In genomic region chr15:86275754-86276153, GRCm38 (mm10) we compare ENCODE assay signal across 19 mouse cellular contexts.
DNase-seq lines count a peak whose midpoint lies in the region; ATAC-seq lines count a peak whose summit lies in the region.
"Had no signal": no experiment of that assay in that cellular context is flagged by ENCODE, and none has a peak within 500 bp of the region (broad histone marks: within the 10 kb centered on the region; RNA-seq: fewer than 3 reads in every experiment).

No protein-coding gene starts in this region.

- no peaks in the 10 kb centered on the region for H3K36me3 ChIP-seq in hindbrain, embryonic 13.5 days
- no peaks in the 10 kb centered on the region for H3K36me3 ChIP-seq in hindbrain, embryonic 14.5 days (replicated peaks; ENCODE audit: control insufficient read depth, insufficient read depth)
- no peaks in the 10 kb centered on the region for H3K36me3 ChIP-seq in embryonic facial prominence, embryonic 10.5 days (replicated peaks)
- no peaks in the 10 kb centered on the region for H3K36me3 ChIP-seq in limb, embryonic 12.5 days
- H3K36me3 ChIP-seq: heart, embryonic 15.5 days; limb, embryonic 15.5 days had no signal

- no peaks in the 10 kb centered on the region for H3K9me3 ChIP-seq in hindbrain, embryonic 13.5 days
- H3K9me3 ChIP-seq in hindbrain, embryonic 14.5 days (ENCODE audit: control insufficient read depth, low read length) = no peaks in the 10 kb centered on the region
- H3K9me3 ChIP-seq in embryonic facial prominence, embryonic 10.5 days = no peaks in the 10 kb centered on the region
- H3K9me3 ChIP-seq in limb, embryonic 12.5 days = no peaks in the 10 kb centered on the region
- H3K9me3 ChIP-seq: heart, embryonic 15.5 days; limb, embryonic 15.5 days had no signal

- H3K4me2 ChIP-seq in hindbrain, embryonic 13.5 days = no peak overlapping the region
- H3K4me2 ChIP-seq in hindbrain, embryonic 14.5 days (replicated peaks) = no peak overlapping the region
- no peak overlapping the region for H3K4me2 ChIP-seq in limb, embryonic 12.5 days
- H3K4me2 ChIP-seq: heart, embryonic 15.5 days; limb, embryonic 15.5 days had no signal

- 68% methylated on average over 7 of the region's 7 CpGs for WGBS in hindbrain, embryonic 13.5 days
- WGBS in hindbrain, embryonic 14.5 days = 79% methylated on average over 7 of the region's 7 CpGs
- WGBS in embryonic facial prominence, embryonic 10.5 days = 87% methylated on average over 7 of the region's 7 CpGs
- WGBS in limb, embryonic 12.5 days = 39% methylated on average over 7 of the region's 7 CpGs

- H3K27ac ChIP-seq in hindbrain, embryonic 13.5 days = 0 out of 2 replicates have a peak overlapping the region, but pooled peaks have one; percentile 67
- H3K27ac ChIP-seq in hindbrain, embryonic 14.5 days = no peak overlapping the region
- H3K27ac ChIP-seq in embryonic facial prominence, embryonic 10.5 days (replicated peaks) = 0 out of 2 replicates have a peak overlapping the region, but pooled peaks have one; percentile 26
- 0 out of 2 replicates have a peak overlapping the region, but pooled peaks have one; percentile 68 for H3K27ac ChIP-seq in limb, embryonic 12.5 days
- H3K27ac ChIP-seq: heart, embryonic 15.5 days; limb, embryonic 15.5 days had no signal

- H3K4me3 ChIP-seq in hindbrain, embryonic 13.5 days = no peak overlapping the region
- H3K4me3 ChIP-seq in hindbrain, embryonic 14.5 days (replicated peaks; ENCODE audit: low read length) = no peak overlapping the region
- H3K4me3 ChIP-seq in embryonic facial prominence, embryonic 10.5 days = no peak overlapping the region
- no peak overlapping the region for H3K4me3 ChIP-seq in limb, embryonic 12.5 days (replicated peaks)
- H3K4me3 ChIP-seq: heart, embryonic 15.5 days; limb, embryonic 15.5 days; myocyte had no signal

- ATAC-seq in hindbrain, embryonic 13.5 days (ENCODE audit: low FRiP score) = no peak
- ATAC-seq in hindbrain, embryonic 14.5 days (ENCODE audit: low FRiP score) = no peak
- no peak for ATAC-seq in limb, embryonic 12.5 days (ENCODE audit: insufficient number of reproducible peaks, insufficient read depth, low FRiP score, low TSS enrichment, low read depth)
- ATAC-seq: liver, postnatal 0 days had no signal

- H3K4me1 ChIP-seq in hindbrain, embryonic 13.5 days (replicated peaks) = peaks cover 57% of the 10 kb centered on the region
- peaks cover 49% of the 10 kb centered on the region for H3K4me1 ChIP-seq in hindbrain, embryonic 14.5 days (replicated peaks; ENCODE audit: control insufficient read depth, insufficient read depth, low read length)
- peaks cover 43% of the 10 kb centered on the region for H3K4me1 ChIP-seq in embryonic facial prominence, embryonic 10.5 days
- H3K4me1 ChIP-seq in limb, embryonic 12.5 days (replicated peaks) = peaks cover 52% of the 10 kb centered on the region
- H3K4me1 ChIP-seq: heart, embryonic 15.5 days had no signal

- no peaks in the 10 kb centered on the region for H3K27me3 ChIP-seq in hindbrain, embryonic 13.5 days
- H3K27me3 ChIP-seq in hindbrain, embryonic 14.5 days (ENCODE audit: control insufficient read depth, insufficient read depth, low read length) = no peaks in the 10 kb centered on the region
- no peaks in the 10 kb centered on the region; the same call in 1 of the 2 replicates for H3K27me3 ChIP-seq in embryonic facial prominence, embryonic 10.5 days (replicated peaks; ENCODE audit: low read depth, poor library complexity, severe bottlenecking)
- peaks cover 4% of the 10 kb centered on the region; the same call in 1 of the 2 replicates for H3K27me3 ChIP-seq in limb, embryonic 12.5 days
- H3K27me3 ChIP-seq: heart, embryonic 15.5 days; limb, embryonic 15.5 days had no signal

- DNase-seq in hindbrain, embryonic 14.5 days (ENCODE audit: low spot score) = no peak
- DNase-seq in 3T3-L1 (ENCODE audit: low read depth, low spot score) = peak; percentile 6
- no peak for DNase-seq in embryonic facial prominence, embryonic 10.5 days (ENCODE audit: low spot score)
- no peak for DNase-seq in cerebellum, postnatal 36 days
- no peak for DNase-seq in cerebellum, postnatal 25 days
- DNase-seq: adrenal gland, adult 8-10 months; cerebellum, adult 9-11 months; gastrocnemius, postnatal 10 days; heart, postnatal 4 days; kidney, adult 9 months; kidney, postnatal 4 days; liver, postnatal 0 days; lung, postnatal 10 days; thymus, postnatal 36 days had no signal

- 0 out of 2 replicates have a peak overlapping the region, but pooled peaks have one; percentile 8 for H3K9ac ChIP-seq in hindbrain, embryonic 13.5 days
- H3K9ac ChIP-seq in hindbrain, embryonic 14.5 days = no peak overlapping the region
- 0 out of 2 replicates have a peak overlapping the region, but pooled peaks have one; percentile 8 for H3K9ac ChIP-seq in limb, embryonic 12.5 days (replicated peaks)
- H3K9ac ChIP-seq: heart, embryonic 15.5 days; limb, embryonic 15.5 days; liver, postnatal 0 days had no signal
